Mouse (Mus musculus) liver, adult 2 months (tissue): ENCODE data around the gene Fbxl13. TPM values are rescaled to one million over a fixed set of nuclear protein-coding genes. Genes with fewer than 3 reads are reported as not detected.

Experiments used
- DNase-seq: peaks from one replicate; pipeline ENCODE4 v3.0.0-alpha.2; 2011; ENCODE audit warnings: low read depth, low spot score; ENCODE audit errors: extremely low read depth
- H3K27ac ChIP-seq: fragments of 200-500 bp; replicated peaks from 2 replicates; pipeline ENCODE4 v1.5.1; 2012; ENCODE audit warnings: low read depth, mild to moderate bottlenecking, control low read depth, inconsistent platforms, low read length; ENCODE audit not compliant: insufficient read depth
- H3K27me3 ChIP-seq: fragments of 200-500 bp; 2 replicates; pipeline ENCODE4 v1.6.1; 2012; ENCODE audit warnings: mild to moderate bottlenecking, moderate library complexity, low read length, inconsistent platforms; ENCODE audit not compliant: control insufficient read depth, insufficient read depth
- H3K36me3 ChIP-seq: fragments of 200-500 bp; 2 replicates; pipeline ENCODE4 v1.6.1; 2012; ENCODE audit warnings: low read length, inconsistent platforms; ENCODE audit not compliant: control insufficient read depth, insufficient read depth
- H3K4me1 ChIP-seq: fragments of 200-500 bp; 2 replicates; pipeline ENCODE4 v1.6.1; 2011; ENCODE audit warnings: low read length; ENCODE audit not compliant: control insufficient read depth, insufficient read depth
- H3K4me3 ChIP-seq: fragments of 200-500 bp; 2 replicates; pipeline ENCODE4 v1.5.1; 2011; ENCODE audit warnings: low read depth, mild to moderate bottlenecking, control low read depth, low read length, moderate library complexity; ENCODE audit not compliant: insufficient read depth
- H3K79me2 ChIP-seq: fragments of 200-500 bp; 2 replicates; pipeline ENCODE4 v1.6.1; 2012; ENCODE audit warnings: inconsistent platforms, mild to moderate bottlenecking, low read length, moderate library complexity; ENCODE audit not compliant: control insufficient read depth, insufficient read depth
- H3K9ac ChIP-seq: fragments of 200-500 bp; 2 replicates; pipeline ENCODE4 v1.6.1; 2012; ENCODE audit warnings: low read depth, mild to moderate bottlenecking, control low read depth, inconsistent platforms, low read length
- CTCF ChIP-seq: fragments of 200-500 bp; IDR thresholded peaks from 2 replicates; pipeline ENCODE4 v1.5.1; 2011; ENCODE audit warnings: low read depth, low read length, control low read depth
- POLR2A ChIP-seq: fragments of 200-500 bp; IDR thresholded peaks from 2 replicates; pipeline ENCODE4 v1.6.1; 2011; ENCODE audit warnings: low read length, control low read depth; ENCODE audit not compliant: insufficient read depth; ENCODE audit errors: extremely low read depth
- WGBS: fragments of 180-500 bp; shearing (Covaris S2); methylation state at CpG from one replicate; pipeline ENCODE4 v1.1.7; 2018; 5-methylcytosine and 5-hydroxymethylcytosine counted together
- polyA plus RNA-seq: library from polyadenylated mRNA; depleted of rRNA; stranded (reverse); fragments of >200 nt; gene quantifications from 2 replicates; pipeline ENCODE4 v1.2.3, GENCODE M21; 2012
- total RNA-seq: library from RNA; depleted of rRNA; stranded (reverse); fragments of >200 nt; gene quantifications from 2 replicates; pipeline ENCODE4 v1.2.3, GENCODE M21; 2014

The Fbxl13 gene
- total and polyA plus RNA-seq, 2 experiments: under 0.01 TPM; not detected in 1

DNA sequence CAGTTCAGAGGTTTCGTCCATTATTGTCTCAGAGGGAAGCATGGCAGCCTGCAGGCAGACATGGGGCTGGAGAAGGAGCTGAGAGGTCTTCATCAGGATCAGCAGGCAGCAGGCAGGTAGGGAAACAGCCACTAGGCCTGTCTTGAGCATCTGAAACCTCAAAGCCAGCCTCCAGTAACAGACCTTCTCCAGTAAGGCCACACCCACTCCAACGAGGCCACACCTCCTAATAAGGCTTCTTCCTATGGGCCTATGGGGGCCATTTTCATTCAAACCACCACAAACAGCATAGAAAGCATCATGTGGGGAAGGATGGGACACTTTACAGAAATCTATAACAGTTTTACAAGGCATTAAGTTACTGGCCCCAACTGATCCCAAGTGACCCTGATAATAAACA is 5.3 kb upstream of the Fbxl13 start:
- Histone ChIP-seq H3K4me1 (peaks cover 4% of the 10 kb centered on the region; the same call in 1 of the 2 replicates), H3K36me3 (peaks cover 41% of the 10 kb centered on the region), H3K27me3 (no peaks in the 10 kb centered on the region), H3K79me2 (no peaks in the 10 kb centered on the region), H3K27ac (no peak overlapping the region), H3K9ac (no peak overlapping the region), H3K4me3 (no peak overlapping the region)
- DNase-seq: no peak
- TF ChIP-seq POLR2A (no peak), CTCF (no peak)
- WGBS: 88% methylated on average over 2 of the region's 2 CpGs

DNA sequence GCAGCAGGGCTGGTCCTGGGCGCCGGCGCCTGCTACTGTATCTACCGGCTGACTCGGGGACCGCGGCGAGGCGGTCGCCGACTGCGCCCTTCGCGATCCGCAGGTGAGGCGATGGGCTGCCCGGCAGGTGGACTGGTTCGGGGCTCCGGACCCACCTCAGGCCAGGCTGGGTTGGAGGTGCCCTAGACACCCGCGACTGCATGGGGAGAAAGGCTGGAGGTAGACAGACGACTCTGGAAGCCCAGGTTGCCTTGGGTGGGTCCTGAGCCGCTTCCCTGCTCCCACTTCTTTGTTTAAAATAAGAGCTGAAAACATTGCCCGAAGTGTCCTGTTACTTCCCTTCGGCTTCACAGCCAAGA is 678 bp upstream of the Fbxl13 start:
- 1% methylated on average over 25 of the region's 25 CpGs for WGBS
- Histone ChIP-seq H3K4me1 (peaks cover 13% of the 10 kb centered on the region), H3K4me3 (peak overlapping the region; percentile 66), H3K9ac (peak overlapping the region; percentile 65), H3K36me3 (peaks cover 20% of the 10 kb centered on the region; the same call in 1 of the 2 replicates), H3K27ac (peak overlapping the region; percentile 0; the same call in 1 of the 2 replicates), H3K79me2 (no peaks in the 10 kb centered on the region), H3K27me3 (no peaks in the 10 kb centered on the region)
- no peak for TF ChIP-seq POLR2A
- TF ChIP-seq CTCF: no peak
- no peak for DNase-seq

DNA sequence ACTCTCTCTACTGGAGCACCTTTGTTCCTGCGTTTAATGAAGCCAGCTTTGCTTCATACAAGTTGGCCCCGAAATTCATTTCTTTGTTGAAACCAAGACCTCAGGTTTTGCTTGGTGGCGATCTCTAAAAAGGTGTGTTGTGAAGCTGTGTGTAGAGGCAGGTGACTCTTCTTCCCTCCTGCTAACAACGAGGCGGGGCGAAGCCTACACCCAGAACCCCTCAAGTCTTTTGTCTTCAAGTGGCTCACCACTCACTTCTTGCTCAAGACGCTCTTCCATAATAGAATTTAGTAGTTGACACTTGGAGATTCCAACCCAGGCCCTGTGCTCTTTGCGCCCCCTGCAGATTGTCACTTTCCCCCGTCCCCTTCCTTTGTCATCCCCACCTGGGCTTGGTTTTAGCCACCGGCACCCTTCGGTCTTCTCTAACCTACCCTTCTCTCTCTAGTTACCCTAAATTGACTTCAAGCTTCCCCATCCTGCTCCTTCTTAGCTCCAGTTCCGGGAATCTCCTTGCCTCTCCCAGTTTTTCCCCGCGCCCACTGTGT is 469 bp downstream of the Fbxl13 start:
- H3K79me2 ChIP-seq: no peaks in the 10 kb centered on the region
- peaks cover 12% of the 10 kb centered on the region; the same call in 1 of the 2 replicates for H3K36me3 ChIP-seq
- no peak overlapping the region for H3K27ac ChIP-seq
- DNase-seq: no peak
- 42% methylated on average over 14 of the region's 14 CpGs for WGBS
- no peak overlapping the region for H3K4me3 ChIP-seq
- H3K9ac ChIP-seq: no peak overlapping the region
- TF ChIP-seq CTCF (no peak), POLR2A (no peak)
- H3K4me1 ChIP-seq: peaks cover 13% of the 10 kb centered on the region
- H3K27me3 ChIP-seq: no peaks in the 10 kb centered on the region

DNA sequence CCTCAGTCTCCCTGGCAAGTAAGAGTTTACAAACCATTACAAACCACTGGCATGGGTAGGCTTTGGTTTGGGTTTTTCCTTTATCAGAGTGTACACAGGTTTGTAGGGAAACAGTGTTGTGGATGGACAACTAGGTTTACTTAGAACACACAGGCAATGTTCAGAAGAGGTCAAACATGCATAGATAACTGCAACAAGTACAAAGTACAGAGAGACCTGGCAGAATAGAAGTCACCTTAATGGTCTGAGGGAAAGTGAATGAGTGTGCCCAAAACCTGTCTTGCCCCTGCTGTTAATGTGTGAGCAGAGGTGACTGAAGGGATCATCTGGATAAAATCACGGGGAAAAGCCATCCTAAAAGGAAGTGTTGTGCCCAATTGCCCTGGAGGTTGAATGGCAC is 1.8 kb downstream of the Fbxl13 start:
- TF ChIP-seq CTCF (no peak), POLR2A (no peak)
- Histone ChIP-seq H3K27ac (no peak overlapping the region; the same call in 1 of the 2 replicates), H3K9ac (no peak overlapping the region), H3K79me2 (no peaks in the 10 kb centered on the region), H3K36me3 (peaks cover 1% of the 10 kb centered on the region; the same call in 1 of the 2 replicates), H3K4me3 (no peak overlapping the region), H3K27me3 (no peaks in the 10 kb centered on the region), H3K4me1 (peaks cover 13% of the 10 kb centered on the region)
- peak; percentile 87 for DNase-seq
- WGBS: 9% methylated on average over 1 of the region's 1 CpGs

DNA sequence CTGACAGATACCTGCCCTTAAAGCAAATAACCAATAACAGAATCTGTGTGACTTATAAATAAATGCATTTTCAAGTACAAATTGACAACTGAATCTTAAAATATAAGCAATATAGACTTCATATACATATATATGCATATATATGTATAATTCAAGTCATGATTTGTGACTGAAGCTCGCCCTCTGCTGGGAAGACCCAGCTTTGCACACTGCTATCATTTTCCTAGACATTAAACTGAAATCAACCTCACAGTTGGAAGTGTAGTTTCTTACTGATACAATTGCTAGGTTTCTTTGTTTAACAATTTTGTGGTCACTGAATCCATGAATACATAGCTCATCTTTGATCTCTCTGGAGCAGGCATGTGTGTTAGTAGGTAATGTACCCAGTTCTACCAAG is 4.5 kb downstream of the Fbxl13 start:
- Histone ChIP-seq H3K79me2 (no peaks in the 10 kb centered on the region), H3K4me1 (peaks cover 9% of the 10 kb centered on the region), H3K4me3 (no peak overlapping the region), H3K9ac (no peak overlapping the region), H3K27ac (no peak overlapping the region), H3K36me3 (no peaks in the 10 kb centered on the region), H3K27me3 (no peaks in the 10 kb centered on the region)
- DNase-seq: no peak
- TF ChIP-seq CTCF (peak; percentile 42; the same call in 1 of the 2 replicates), POLR2A (no peak)
- WGBS: 10% methylated on average over 1 of the region's 1 CpGs

DNA sequence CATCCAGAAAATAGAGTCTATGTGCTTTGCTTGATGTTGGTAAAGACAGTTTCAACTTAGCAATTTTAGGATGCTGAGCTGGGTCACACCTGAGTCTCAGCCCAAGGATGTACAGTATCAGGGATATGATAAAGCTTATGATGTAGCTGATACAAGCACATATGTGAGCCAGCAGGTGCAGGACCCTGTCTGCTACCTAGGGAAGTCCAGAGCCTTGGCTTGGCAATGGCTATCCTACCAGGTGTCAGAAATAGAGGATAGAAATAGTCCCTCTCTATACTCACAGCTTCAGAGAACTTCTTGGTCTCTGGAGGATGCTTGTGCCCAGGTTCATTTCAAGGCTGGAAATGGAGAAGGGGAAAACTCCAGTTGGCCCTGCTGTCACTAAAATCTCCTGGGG is 19.5 kb downstream of the Fbxl13 start:
- no peak overlapping the region for H3K27ac ChIP-seq
- no peaks in the 10 kb centered on the region for H3K4me1 ChIP-seq
- H3K27me3 ChIP-seq: no peaks in the 10 kb centered on the region
- H3K9ac ChIP-seq: no peak overlapping the region
- H3K36me3 ChIP-seq: no peaks in the 10 kb centered on the region
- H3K79me2 ChIP-seq: no peaks in the 10 kb centered on the region
- no peak for DNase-seq
- TF ChIP-seq POLR2A (no peak), CTCF (no peak)
- H3K4me3 ChIP-seq: no peak overlapping the region
